Mouse (Mus musculus) left cerebral cortex, postnatal 10 days (tissue): ENCODE data around the gene Foxp1. TPM values are rescaled to one million over a fixed set of nuclear protein-coding genes. Genes with fewer than 3 reads are reported as not detected.
A peak's percentile ranks its signal among the peaks of the same experiment; 100 is the strongest.

Source experiments
- DNase-seq, 2 experiments: peaks; one replicate each; pipeline ENCODE4 v3.0.0; 2021 to 2022; ENCODE audit warnings: low spot score in 2 of 2, mixed read lengths in 1 of 2; ENCODE audit errors: extremely low spot score in 1 of 2
- intact Hi-C: fragments of 180-260 bp; cut with DNase I; formaldehyde crosslinking; loops from one replicate; pipeline ENCODE4 v1.15.1; 2025
- total RNA-seq, 2 experiments: library from RNA; stranded (reverse); gene quantifications; 2 replicates each; pipeline ENCODE4 v1.2.3; 2021

Gene Foxp1
- total RNA-seq, 2 experiments from 2014 or later: 157 to 161 TPM

DNA sequence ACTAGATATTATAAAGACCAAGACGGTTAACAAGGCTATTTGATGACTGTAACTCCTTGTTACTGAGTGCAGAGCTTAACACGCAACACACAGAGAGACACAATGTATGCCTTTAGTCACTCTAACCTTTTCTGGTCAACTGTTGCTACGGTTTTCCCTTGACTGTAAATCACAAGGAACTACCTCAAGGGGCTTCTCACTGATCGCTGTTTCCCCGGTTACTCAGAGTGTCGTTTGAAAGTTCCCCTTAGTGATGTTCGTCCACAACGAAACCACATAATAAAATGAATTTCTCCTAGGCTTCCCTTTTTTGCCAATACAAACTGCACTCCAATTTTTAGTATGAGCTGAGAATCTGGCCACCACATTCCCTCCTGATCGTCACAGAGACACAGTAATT is 497.9 kb downstream of the Foxp1 start:
- intact Hi-C loops: loop anchor here (10.0 kb wide), 2 partner anchors 240 to 500 kb away; no protein-coding TSS in a partner anchor
- DNase-seq: no peak

- intact Hi-C loops: loop anchor here (10.0 kb wide), 2 partner anchors 244 to 496 kb away; no protein-coding TSS in a partner anchor
- no peak for DNase-seq
Measured at GRCm38 (mm10) chr6:99020570-99021444, 501.7 kb downstream of the Foxp1 start.

DNA sequence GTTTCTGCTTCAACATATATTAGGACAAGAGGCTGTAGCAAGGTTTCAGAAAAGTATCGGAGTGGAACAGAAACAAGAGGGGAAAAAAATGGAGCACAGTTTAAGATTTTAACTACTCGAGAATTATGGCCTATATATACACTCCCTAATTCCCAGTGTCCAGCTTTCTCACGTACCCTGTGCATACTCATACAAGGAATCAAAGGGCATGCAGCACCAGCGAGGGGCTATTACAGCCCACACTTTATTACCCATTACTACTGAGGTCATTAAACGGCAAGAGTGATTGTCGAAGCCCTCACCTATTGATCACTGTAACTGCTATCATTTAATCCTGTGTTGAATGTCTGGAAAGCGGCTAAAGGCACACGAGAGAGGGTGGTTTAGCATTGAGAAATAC is 502.8 kb downstream of the Foxp1 start:
- DNase-seq: no peak
- intact Hi-C loops: loop anchor here (10.0 kb wide), 2 partner anchors 245 to 495 kb away; no protein-coding TSS in a partner anchor

GRCm38 (mm10) chr6:99019266-99019665 is 503.3 kb downstream of the Foxp1 start:
- no peak for DNase-seq
- intact Hi-C loops: no loop called here

- no peak for DNase-seq
- intact Hi-C loops: no loop called here
Measured at GRCm38 (mm10) chr6:99013866-99014502, 508.5 kb downstream of the Foxp1 start.

GRCm38 (mm10) chr6:99013119-99013865 is 509.2 kb downstream of the Foxp1 start:
- no peak for DNase-seq
- intact Hi-C loops: no loop called here

- intact Hi-C loops: no loop called here
- peak in 1 of 2 experiments; percentile 33 for DNase-seq
Measured at GRCm38 (mm10) chr6:99011895-99012584, 510.5 kb downstream of the Foxp1 start.

GRCm38 (mm10) chr6:99009771-99010170 is 512.8 kb downstream of the Foxp1 start:
- DNase-seq: no peak

GRCm38 (mm10) chr6:99008565-99008964 is 514.0 kb downstream of the Foxp1 start:
- intact Hi-C loops: no loop called here
- DNase-seq: no peak

More at GRCm38 (mm10) chr6:99009771-99010170, 512.8 kb downstream of the Foxp1 start:
- intact Hi-C loops: no loop called here

- DNase-seq: no peak
- intact Hi-C loops: no loop called here
Measured at GRCm38 (mm10) chr6:99007542-99007941, 515.0 kb downstream of the Foxp1 start.

DNA sequence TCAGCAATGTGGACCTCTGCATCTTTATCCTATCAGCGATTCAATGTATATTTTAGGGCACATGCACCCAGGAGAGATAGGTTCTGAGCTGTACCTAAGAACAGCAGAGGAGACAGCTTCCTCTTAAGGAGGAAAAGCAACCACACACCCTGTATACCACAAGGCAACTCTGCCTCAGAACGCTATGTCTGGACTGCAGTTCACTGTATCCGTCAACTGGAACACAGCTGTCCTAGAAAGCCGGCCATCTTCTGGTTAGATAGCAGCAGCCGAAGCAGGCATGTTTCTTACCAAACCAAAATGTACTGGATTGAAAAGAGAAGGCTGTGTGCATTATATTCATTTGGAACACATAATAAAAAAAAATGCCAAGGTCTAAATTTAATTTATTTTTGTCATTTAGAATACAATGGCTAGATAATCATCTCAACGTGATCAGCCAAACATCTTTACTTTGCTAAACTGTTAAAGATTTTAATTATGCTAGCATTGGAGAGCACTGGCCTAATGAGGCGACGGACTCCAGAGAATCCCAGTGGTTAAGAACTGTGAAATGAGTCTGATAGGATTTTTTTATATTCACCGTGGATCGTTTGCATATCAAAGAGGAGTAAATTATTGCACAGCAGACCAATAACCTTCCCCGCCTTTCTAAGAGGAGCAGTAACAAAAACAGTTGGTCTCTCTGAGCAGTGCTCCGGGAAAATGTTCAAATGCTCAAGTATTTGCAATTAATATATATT is 518.1 kb downstream of the Foxp1 start:
- no peak for DNase-seq
- intact Hi-C loops: no loop called here

GRCm38 (mm10) chr6:99003108-99003709 is 519.3 kb downstream of the Foxp1 start:
- DNase-seq: no peak
- intact Hi-C loops: no loop called here

- intact Hi-C loops: no loop called here
- DNase-seq: no peak
Measured at GRCm38 (mm10) chr6:99001637-99002036, 520.9 kb downstream of the Foxp1 start.

DNA sequence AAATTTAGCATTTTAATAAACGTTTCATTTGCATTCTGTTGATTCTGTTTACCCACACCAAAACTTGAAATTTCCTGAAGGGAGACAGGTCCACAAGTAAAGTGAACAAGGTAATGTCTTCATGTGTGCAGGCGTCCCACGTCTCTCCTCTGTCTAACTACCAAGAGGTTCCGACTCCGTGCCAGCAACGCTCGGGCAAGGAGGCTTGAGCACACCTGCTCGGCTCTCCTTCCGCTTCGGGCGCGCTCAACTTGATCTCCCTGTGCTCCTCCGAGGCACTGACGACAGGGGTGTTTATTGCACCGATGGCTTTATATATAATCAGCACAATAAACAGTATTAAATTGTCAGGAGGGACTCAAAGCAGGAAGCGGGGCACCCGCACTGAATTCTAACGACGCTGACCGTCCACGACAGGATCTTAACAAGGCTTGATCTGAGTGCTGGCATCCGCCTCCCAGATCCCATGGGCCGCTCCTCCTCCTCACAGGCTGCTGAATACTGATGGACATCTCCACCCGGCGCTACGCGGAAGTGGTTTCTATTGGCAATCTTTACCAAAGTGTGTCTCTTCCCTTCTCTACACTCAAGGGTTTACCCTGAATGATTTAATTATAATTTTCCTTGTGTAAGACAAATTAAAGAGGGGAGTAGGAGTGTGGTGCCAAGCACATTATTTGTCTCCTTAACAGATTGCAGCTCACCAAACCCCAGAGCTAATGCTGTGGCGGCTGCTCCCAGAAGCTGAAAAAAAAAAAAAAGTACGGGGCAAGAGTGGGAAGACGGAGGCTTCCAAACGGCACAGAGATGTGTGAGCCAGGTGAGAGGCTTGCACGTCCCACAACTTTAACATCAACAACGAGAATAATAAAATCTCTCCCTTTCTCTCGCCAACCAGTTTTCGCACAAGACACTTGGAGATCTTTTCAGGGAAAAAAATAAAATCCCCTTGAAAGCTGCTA is 523.3 kb downstream of the Foxp1 start:
- peak; percentile 32 to 41 for DNase-seq
- intact Hi-C loops: no loop called here

DNA sequence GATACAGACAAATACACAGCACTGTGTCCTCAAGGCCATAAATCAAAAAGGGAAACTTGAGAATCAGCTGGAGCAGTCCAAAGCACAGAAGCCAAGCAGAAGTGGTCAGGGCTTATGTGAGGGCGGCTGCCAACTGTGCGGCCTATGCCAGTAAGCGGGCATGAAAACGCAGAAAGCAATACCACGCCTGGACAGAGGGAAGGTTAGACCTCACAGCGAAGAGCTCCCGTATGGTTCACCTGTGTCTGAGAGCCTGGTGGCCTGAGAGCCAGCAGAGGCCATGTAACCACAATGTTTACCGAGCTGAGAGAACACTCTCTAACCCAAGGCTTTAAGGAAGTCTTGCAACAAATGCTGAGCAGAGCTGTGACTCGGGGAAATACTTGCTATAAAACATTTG is 524.8 kb downstream of the Foxp1 start:
- intact Hi-C loops: no loop called here

GRCm38 (mm10) chr6:98996822-98997221 is 525.7 kb downstream of the Foxp1 start:
- intact Hi-C loops: no loop called here
- DNase-seq: no peak

More for the DNA sequence above, 524.8 kb downstream of the Foxp1 start:
- no peak for DNase-seq

DNA sequence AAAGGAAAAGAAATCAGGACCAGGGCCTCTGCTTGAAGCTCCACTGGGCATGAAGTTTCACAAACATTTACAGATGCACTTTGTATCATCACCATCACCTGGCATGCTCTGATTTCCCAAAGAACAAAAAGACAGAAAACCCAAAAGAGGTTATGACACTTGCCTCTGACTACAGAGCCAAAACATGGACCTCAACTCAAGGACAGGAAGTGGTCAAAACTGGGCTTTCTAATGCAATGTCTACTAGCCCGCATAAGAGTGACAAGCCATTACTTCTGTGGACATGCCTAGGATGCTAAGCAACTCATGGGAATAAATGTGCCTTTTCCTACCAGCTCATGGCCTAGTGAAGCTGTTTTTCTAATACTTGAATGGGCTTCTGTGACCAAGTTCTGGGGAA is 526.2 kb downstream of the Foxp1 start:
- DNase-seq: no peak
- intact Hi-C loops: no loop called here
